Mouse (Mus musculus): Measurements from ENCODE around the gene Dnajc5g.

Dnajc5g gene

DNA sequence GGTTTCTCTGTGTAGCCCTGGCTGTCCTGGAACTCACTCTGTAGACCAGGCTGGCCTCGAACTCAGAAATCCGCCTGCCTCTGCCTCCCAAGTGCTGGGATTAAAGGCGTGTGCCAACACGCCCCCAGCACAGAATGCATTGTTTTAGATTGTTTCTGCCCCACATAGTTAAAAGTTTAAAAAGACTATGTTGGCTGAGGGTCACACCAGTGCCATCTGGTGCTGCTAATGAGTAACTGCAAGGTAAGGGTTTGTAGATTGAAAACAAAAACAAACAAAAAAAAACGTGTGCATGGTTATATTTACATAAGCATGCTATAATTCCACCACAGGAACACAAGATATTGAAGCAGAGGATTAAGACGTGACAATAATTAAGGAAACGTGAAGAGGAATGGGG is 4.7 kb downstream of the Dnajc5g start:
- DNase-seq, result no peak

DNA sequence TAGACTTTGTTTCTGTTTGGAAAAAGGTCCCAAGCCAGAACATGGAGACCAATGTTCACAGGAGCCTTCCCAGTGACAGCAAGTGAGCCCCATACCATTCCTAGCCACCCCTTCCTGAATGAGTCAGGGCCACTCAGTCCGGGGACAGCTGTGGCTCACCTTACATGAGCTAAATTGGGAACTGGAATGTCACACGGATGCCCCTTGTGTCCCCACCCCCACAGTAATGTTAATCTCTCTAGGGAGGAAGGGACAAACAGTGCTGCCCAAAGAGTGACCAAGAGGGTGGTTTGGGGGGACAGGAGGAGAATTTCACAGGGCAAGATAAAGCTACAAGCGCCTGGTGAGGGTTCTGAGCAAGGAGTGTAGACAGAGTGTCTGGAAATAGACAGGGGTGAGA is 10.3 kb downstream of the Dnajc5g start, which contains the start of gene Trim54:
Gene Trim54 (plus strand): TSS at position 359 of the 400 bp plus-strand sequence.
- DNase-seq, result no peak

DNA sequence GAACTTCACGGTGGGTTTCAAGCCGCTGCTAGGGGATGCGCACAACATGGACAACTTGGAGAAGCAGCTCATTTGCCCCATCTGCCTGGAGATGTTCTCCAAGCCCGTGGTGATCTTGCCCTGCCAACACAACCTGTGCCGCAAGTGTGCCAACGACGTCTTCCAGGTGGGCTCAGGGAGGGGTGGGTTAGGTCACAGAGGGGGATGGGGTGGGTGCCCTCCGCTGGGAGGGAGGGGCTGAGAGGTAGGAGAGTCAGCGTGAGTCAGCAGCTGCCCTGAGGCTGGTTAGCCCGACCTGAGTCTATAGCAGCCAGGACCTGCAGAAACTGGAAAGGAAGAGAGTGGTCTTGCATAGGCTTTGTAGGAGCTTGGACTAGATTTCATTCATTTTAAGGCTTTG is 10.8 kb downstream of the Dnajc5g start:
- no peak for DNase-seq

- peak; percentile 68 for DNase-seq
Measured at GRCm38 (mm10) chr5:31121111-31121510, 15.0 kb downstream of the Dnajc5g start.

- DNase-seq, result no peak
Measured at GRCm38 (mm10) chr5:31123481-31123880, 17.4 kb downstream of the Dnajc5g start.

- no peak for DNase-seq
Measured at GRCm38 (mm10) chr5:31126050-31126449, 20.0 kb downstream of the Dnajc5g start.

DNA sequence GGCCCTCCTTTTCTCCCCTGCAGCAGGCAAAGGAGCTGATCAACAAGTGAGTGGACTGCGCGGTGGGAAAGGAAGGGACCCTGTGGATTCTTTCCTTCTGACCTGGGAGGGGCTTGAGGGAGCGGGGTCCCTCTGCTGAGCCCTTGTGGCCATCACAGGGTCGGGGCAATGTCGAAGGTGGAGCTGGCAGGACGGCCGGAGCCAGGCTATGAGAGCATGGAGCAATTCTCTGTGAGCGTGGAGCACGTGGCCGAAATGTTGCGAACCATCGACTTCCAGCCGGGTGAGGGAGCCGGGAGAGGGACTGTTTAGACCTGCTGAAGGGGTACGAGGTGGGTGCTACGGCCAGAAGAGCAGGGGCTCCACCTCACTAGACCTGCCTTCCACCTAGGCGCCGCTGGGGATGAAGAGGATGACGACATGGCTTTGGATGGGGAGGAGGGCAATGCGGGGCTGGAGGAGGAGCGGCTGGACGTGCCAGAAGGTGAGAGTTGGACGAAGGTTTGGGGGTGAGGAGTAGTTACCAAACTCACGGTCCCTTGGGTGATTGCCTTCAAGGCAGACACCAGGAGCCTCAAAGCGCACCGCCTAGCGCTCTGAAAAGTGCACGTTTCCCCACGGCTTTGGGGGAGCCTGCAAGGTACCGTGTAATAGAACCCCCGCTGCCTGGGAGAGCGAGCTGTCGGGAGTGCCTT is 30.8 kb downstream of the Dnajc5g start:
- DNase-seq, result no peak

DNA sequence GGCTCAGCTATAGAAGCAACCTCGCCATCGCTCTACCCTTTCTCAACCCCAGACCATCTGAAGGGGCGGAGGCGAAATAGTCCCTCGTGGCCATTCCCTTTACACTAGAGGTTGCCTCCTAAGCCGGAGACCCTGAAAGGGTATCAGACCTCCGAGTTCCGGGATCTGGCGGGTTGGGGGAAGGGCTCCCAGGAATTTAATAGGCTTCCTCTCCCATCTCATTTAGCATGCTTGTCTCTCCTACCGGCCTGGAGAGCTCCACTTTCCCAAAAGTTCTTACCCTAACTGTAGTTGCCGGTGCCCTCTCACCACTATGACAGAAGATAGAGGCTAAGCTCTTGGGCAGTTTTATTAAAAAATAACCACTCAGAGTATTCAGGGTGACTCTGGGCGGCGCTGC is 31.6 kb downstream of the Dnajc5g start:
- no peak for DNase-seq

- DNase-seq, result no peak
Measured at GRCm38 (mm10) chr5:31138241-31138967, 32.3 kb downstream of the Dnajc5g start, which contains the start of gene Ucn. TSS of gene Ucn (minus strand) at chr5:31138829.

DNA sequence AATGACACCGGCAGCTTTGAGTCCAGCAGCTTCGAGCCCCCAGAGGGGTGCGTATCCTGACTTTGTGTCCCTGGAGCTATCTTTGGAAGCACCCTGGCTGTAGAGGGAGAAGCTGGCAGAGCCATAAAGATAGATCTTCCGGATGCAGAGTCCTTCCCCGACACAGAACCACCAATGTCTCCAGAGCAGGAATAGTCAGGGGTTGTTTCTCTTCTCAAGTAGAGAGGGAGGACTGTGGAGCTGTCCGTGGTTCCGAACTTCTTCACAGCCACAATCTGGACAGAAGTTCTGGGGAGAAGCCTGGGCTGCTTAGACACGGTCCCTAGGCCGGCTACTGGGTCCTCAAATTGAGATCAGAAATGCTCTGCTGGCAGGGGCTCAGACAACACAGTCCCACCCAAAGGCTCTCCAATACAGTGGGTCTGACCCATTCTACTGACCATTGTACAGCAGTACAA is 32.9 kb downstream of the Dnajc5g start:
- no peak for DNase-seq

GRCm38 (mm10) chr5:31149781-31150180 is 43.7 kb downstream of the Dnajc5g start:
- no peak for DNase-seq

- DNase-seq, result no peak
Measured at GRCm38 (mm10) chr5:31151746-31152145, 45.7 kb downstream of the Dnajc5g start.

- no peak for DNase-seq
Measured at GRCm38 (mm10) chr5:31153516-31154151, 47.5 kb downstream of the Dnajc5g start.

- DNase-seq, result peak; percentile 87
Measured at GRCm38 (mm10) chr5:31154152-31154553, 48.1 kb downstream of the Dnajc5g start, which contains the start of gene Mpv17. TSS of gene Mpv17 (minus strand) at chr5:31154251.
